Mouse (Mus musculus) cerebellum, adult 18-20 months (tissue): ENCODE measurements around the gene Cfdp1.
A peak's percentile ranks its signal among the peaks of the same experiment; 100 is the strongest.

Source experiments
- DNase-seq, 2 experiments: peaks; one replicate each; pipeline ENCODE4 v3.0.0; 2021

The Cfdp1 gene

GRCm38 (mm10) chr8:111736321-111736720, 117.8 kb downstream of the Cfdp1 start:
- peak; percentile 61 to 67 for DNase-seq

GRCm38 (mm10) chr8:111735791-111736190, 118.3 kb downstream of the Cfdp1 start:
- DNase-seq: no peak

GRCm38 (mm10) chr8:111735335-111735761, 118.7 kb downstream of the Cfdp1 start:
- DNase-seq: peak in 1 of 2 experiments; percentile 30

- peak in 1 of 2 experiments; percentile 29 for DNase-seq
These were observed 119.7 kb downstream of the Cfdp1 start for GRCm38 (mm10) chr8:111734244-111734960.

GRCm38 (mm10) chr8:111733581-111734243, 120.4 kb downstream of the Cfdp1 start:
- peak in 1 of 2 experiments; percentile 15 for DNase-seq

- DNase-seq: no peak
These were observed 121.5 kb downstream of the Cfdp1 start for GRCm38 (mm10) chr8:111732406-111733085.

GRCm38 (mm10) chr8:111732004-111732403, 122.1 kb downstream of the Cfdp1 start:
- peak; percentile 96 to 97 for DNase-seq

- DNase-seq: peak; percentile 55 to 65
These were observed 122.7 kb downstream of the Cfdp1 start for GRCm38 (mm10) chr8:111731231-111731977.

GRCm38 (mm10) chr8:111729233-111730170, 124.6 kb downstream of the Cfdp1 start:
- DNase-seq: peak in 1 of 2 experiments; percentile 16

- DNase-seq: peak in 1 of 2 experiments; percentile 12
These were observed 125.6 kb downstream of the Cfdp1 start for GRCm38 (mm10) chr8:111728481-111728880.

GRCm38 (mm10) chr8:111727553-111727952, 126.5 kb downstream of the Cfdp1 start:
- DNase-seq: no peak

- peak; percentile 67 to 77 for DNase-seq
These were observed 127.8 kb downstream of the Cfdp1 start for GRCm38 (mm10) chr8:111726102-111726900.

GRCm38 (mm10) chr8:111725341-111725740, 128.8 kb downstream of the Cfdp1 start:
- DNase-seq: no peak

GRCm38 (mm10) chr8:111720115-111720544, 134.0 kb downstream of the Cfdp1 start:
- DNase-seq: peak in 1 of 2 experiments; percentile 8

- peak in 1 of 2 experiments; percentile 8 for DNase-seq
These were observed 135.2 kb downstream of the Cfdp1 start for GRCm38 (mm10) chr8:111718937-111719336.
